Mouse (Mus musculus) hindbrain, embryonic 14.5 days (tissue): ENCODE measurements around the gene Arhgap25. TPM values are rescaled to one million over a fixed set of nuclear protein-coding genes. Genes with fewer than 3 reads are reported as not detected.

Experiments
- ATAC-seq: fragments of 200-750 bp; cut with Nextera tagmentation; 2 replicates; pipeline ENCODE4 v1.8.0; 2017; ENCODE audit warnings: moderate number of reproducible peaks, mild to moderate bottlenecking, moderate TSS enrichment, moderate library complexity; ENCODE audit not compliant: low FRiP score
- DNase-seq: peaks from one replicate; pipeline ENCODE4 v3.0.0-alpha.2; 2015; ENCODE audit warnings: low spot score
- H3K27ac ChIP-seq: fragments of 300-500 bp; sonication (generic); 2 replicates; pipeline ENCODE4 v1.5.1; 2014; ENCODE audit warnings: mild to moderate bottlenecking, moderate library complexity
- H3K27me3 ChIP-seq: fragments of 300-500 bp; sonication (generic); 2 replicates; pipeline ENCODE4 v1.6.1; 2014; ENCODE audit warnings: mild to moderate bottlenecking, low read length, mixed read lengths; ENCODE audit not compliant: control insufficient read depth, insufficient read depth
- H3K36me3 ChIP-seq: fragments of 300-500 bp; sonication (generic); replicated peaks from 2 replicates; pipeline ENCODE4 v1.6.1; 2014; ENCODE audit not compliant: control insufficient read depth, insufficient read depth
- H3K4me1 ChIP-seq: fragments of 300-500 bp; sonication (generic); replicated peaks from 2 replicates; pipeline ENCODE4 v1.6.1; 2014; ENCODE audit warnings: antibody characterized with exemption, low read length, mixed read lengths; ENCODE audit not compliant: control insufficient read depth, insufficient read depth
- H3K4me2 ChIP-seq: fragments of 300-500 bp; sonication (generic); replicated peaks from 2 replicates; pipeline ENCODE4 v1.6.1; 2014; ENCODE audit warnings: mild to moderate bottlenecking, moderate library complexity
- H3K4me3 ChIP-seq: fragments of 300-500 bp; sonication (generic); replicated peaks from 2 replicates; pipeline ENCODE4 v1.5.1; 2014; ENCODE audit warnings: mild to moderate bottlenecking, low read length
- H3K9ac ChIP-seq: fragments of 300-500 bp; sonication (generic); 2 replicates; pipeline ENCODE4 v1.6.1; 2014
- H3K9me3 ChIP-seq: fragments of 300-500 bp; sonication (generic); 2 replicates; pipeline ENCODE4 v1.6.1; 2016; ENCODE audit warnings: low read length; ENCODE audit not compliant: control insufficient read depth
- WGBS: fragments of 180-500 bp; shearing (Covaris S2); extraction: QIAGEN DNeasy Blood & Tissue Kit; methylation state at CpG from one replicate; pipeline ENCODE4 v1.1.7; 2014; 5-methylcytosine and 5-hydroxymethylcytosine counted together
- polyA plus RNA-seq: library from polyadenylated mRNA; unstranded; fragments of >200 nt; fragmentation: Nextera tagmentation; extraction: Ambion mirVana; gene quantifications from 2 replicates; pipeline ENCODE4 v1.2.1, GENCODE M21; 2014

Gene Arhgap25
- polyA plus RNA-seq, 1 experiment from 2014 or later = 2.8 TPM

- Histone ChIP-seq H3K27ac (no peak overlapping the region), H3K9ac (no peak overlapping the region), H3K4me1 (no peaks in the 10 kb centered on the region), H3K4me2 (no peak overlapping the region), H3K27me3 (no peaks in the 10 kb centered on the region), H3K4me3 (no peak overlapping the region), H3K36me3 (no peaks in the 10 kb centered on the region), H3K9me3 (no peaks in the 10 kb centered on the region)
- ATAC-seq = no peak
- peak; percentile 80 for DNase-seq
- WGBS = 75% methylated on average over 12 of the region's 12 CpGs
These were observed 19.9 kb downstream of the Arhgap25 start for GRCm38 (mm10) chr6:87513046-87513767.

GRCm38 (mm10) chr6:87510999-87511398, 22.1 kb downstream of the Arhgap25 start:
- WGBS = 77% methylated on average over 4 of the region's 4 CpGs
- Histone ChIP-seq H3K9ac (no peak overlapping the region), H3K4me2 (no peak overlapping the region), H3K27ac (no peak overlapping the region), H3K36me3 (no peaks in the 10 kb centered on the region), H3K4me1 (no peaks in the 10 kb centered on the region), H3K9me3 (no peaks in the 10 kb centered on the region), H3K4me3 (no peak overlapping the region), H3K27me3 (no peaks in the 10 kb centered on the region)
- no peak for DNase-seq
- ATAC-seq = no peak

GRCm38 (mm10) chr6:87509806-87510205, 23.3 kb downstream of the Arhgap25 start:
- Histone ChIP-seq H3K9ac (no peak overlapping the region), H3K27ac (no peak overlapping the region), H3K9me3 (no peaks in the 10 kb centered on the region), H3K36me3 (no peaks in the 10 kb centered on the region), H3K27me3 (no peaks in the 10 kb centered on the region), H3K4me3 (no peak overlapping the region), H3K4me2 (no peak overlapping the region), H3K4me1 (no peaks in the 10 kb centered on the region)
- DNase-seq = no peak
- 98% methylated on average over 2 of the region's 2 CpGs for WGBS
- ATAC-seq = no peak

- WGBS = 61% methylated on average over 7 of the region's 7 CpGs
- DNase-seq (no peak), ATAC-seq (no peak)
- no peak overlapping the region for H3K9ac ChIP-seq
- no peaks in the 10 kb centered on the region for H3K36me3 ChIP-seq
- no peak overlapping the region for H3K4me3 ChIP-seq
- H3K4me1 ChIP-seq = no peaks in the 10 kb centered on the region
- H3K27ac ChIP-seq = no peak overlapping the region
- H3K27me3 ChIP-seq = no peaks in the 10 kb centered on the region
- H3K9me3 ChIP-seq = no peaks in the 10 kb centered on the region
- H3K4me2 ChIP-seq = no peak overlapping the region
These were observed 28.2 kb downstream of the Arhgap25 start for GRCm38 (mm10) chr6:87504875-87505274.

GRCm38 (mm10) chr6:87503976-87504375, 29.1 kb downstream of the Arhgap25 start:
- Histone ChIP-seq H3K9ac (no peak overlapping the region), H3K27ac (no peak overlapping the region), H3K36me3 (no peaks in the 10 kb centered on the region), H3K4me1 (no peaks in the 10 kb centered on the region), H3K27me3 (no peaks in the 10 kb centered on the region), H3K4me2 (no peak overlapping the region), H3K9me3 (no peaks in the 10 kb centered on the region), H3K4me3 (no peak overlapping the region)
- DNase-seq (no peak), ATAC-seq (no peak)
- 68% methylated on average over 5 of the region's 5 CpGs for WGBS

- no peaks in the 10 kb centered on the region for H3K4me1 ChIP-seq
- no peaks in the 10 kb centered on the region for H3K9me3 ChIP-seq
- 100% methylated on average over 1 of the region's 1 CpGs for WGBS
- H3K27ac ChIP-seq = no peak overlapping the region
- DNase-seq (no peak), ATAC-seq (no peak)
- H3K9ac ChIP-seq = no peak overlapping the region
- no peaks in the 10 kb centered on the region for H3K27me3 ChIP-seq
- no peak overlapping the region for H3K4me2 ChIP-seq
- no peaks in the 10 kb centered on the region for H3K36me3 ChIP-seq
- no peak overlapping the region for H3K4me3 ChIP-seq
These were observed 29.5 kb downstream of the Arhgap25 start for GRCm38 (mm10) chr6:87503536-87503935.

- H3K36me3 ChIP-seq = no peaks in the 10 kb centered on the region
- no peak overlapping the region for H3K27ac ChIP-seq
- H3K4me3 ChIP-seq = no peak overlapping the region
- H3K9me3 ChIP-seq = no peaks in the 10 kb centered on the region
- no peaks in the 10 kb centered on the region for H3K4me1 ChIP-seq
- H3K9ac ChIP-seq = no peak overlapping the region
- DNase-seq = no peak
- ATAC-seq = no peak
- no peaks in the 10 kb centered on the region for H3K27me3 ChIP-seq
- 73% methylated on average over 10 of the region's 10 CpGs for WGBS
- H3K4me2 ChIP-seq = no peak overlapping the region
These were observed 30.2 kb downstream of the Arhgap25 start for GRCm38 (mm10) chr6:87502831-87503286.

GRCm38 (mm10) chr6:87502411-87502810, 30.6 kb downstream of the Arhgap25 start:
- H3K36me3 ChIP-seq = no peaks in the 10 kb centered on the region
- no peak overlapping the region for H3K9ac ChIP-seq
- H3K4me3 ChIP-seq = no peak overlapping the region
- H3K27ac ChIP-seq = no peak overlapping the region
- no peak overlapping the region for H3K4me2 ChIP-seq
- DNase-seq = no peak
- no peaks in the 10 kb centered on the region for H3K9me3 ChIP-seq
- WGBS = 63% methylated on average over 6 of the region's 6 CpGs
- ATAC-seq = no peak
- H3K27me3 ChIP-seq = no peaks in the 10 kb centered on the region
- H3K4me1 ChIP-seq = no peaks in the 10 kb centered on the region

GRCm38 (mm10) chr6:87500696-87501095, 32.4 kb downstream of the Arhgap25 start:
- ATAC-seq = no peak
- 91% methylated on average over 7 of the region's 7 CpGs for WGBS

GRCm38 (mm10) chr6:87499791-87500190, 33.3 kb downstream of the Arhgap25 start:
- ATAC-seq = no peak

More at GRCm38 (mm10) chr6:87500696-87501095, 32.4 kb downstream of the Arhgap25 start:
- no peak for DNase-seq
- Histone ChIP-seq H3K9ac (no peak overlapping the region), H3K9me3 (no peaks in the 10 kb centered on the region), H3K4me2 (no peak overlapping the region), H3K36me3 (no peaks in the 10 kb centered on the region), H3K4me3 (no peak overlapping the region), H3K27me3 (no peaks in the 10 kb centered on the region), H3K27ac (no peak overlapping the region), H3K4me1 (no peaks in the 10 kb centered on the region)

More at GRCm38 (mm10) chr6:87499791-87500190, 33.3 kb downstream of the Arhgap25 start:
- Histone ChIP-seq H3K27ac (no peak overlapping the region), H3K4me1 (no peaks in the 10 kb centered on the region), H3K9ac (no peak overlapping the region), H3K4me3 (no peak overlapping the region), H3K36me3 (no peaks in the 10 kb centered on the region), H3K27me3 (no peaks in the 10 kb centered on the region), H3K9me3 (no peaks in the 10 kb centered on the region), H3K4me2 (no peak overlapping the region)
- no peak for DNase-seq
- 83% methylated on average over 6 of the region's 6 CpGs for WGBS
